Mouse (Mus musculus): ENCODE data around the gene Ufsp1. TPM values are rescaled to one million over a fixed set of nuclear protein-coding genes. Genes with fewer than 3 reads are reported as not detected.

Ufsp1 gene
- total RNA-seq, 2 experiments from 2014 or later, result 8.5 to 9.0 TPM

GRCm38 (mm10) chr5:137294744-137295093 is 290 bp downstream of the Ufsp1 start:
- intact Hi-C loops (cut with DNase I), result no loop called here
- no peak for DNase-seq

- DNase-seq, result no peak
- intact Hi-C loops (cut with DNase I), result no loop called here
Observed at GRCm38 (mm10) chr5:137295296-137295695, 867 bp downstream of the Ufsp1 start.

- DNase-seq, result no peak
- intact Hi-C loops (cut with DNase I), result no loop called here
Observed at GRCm38 (mm10) chr5:137295712-137296111, 1.3 kb downstream of the Ufsp1 start.

- intact Hi-C loops (cut with DNase I), result no loop called here
- DNase-seq, result no peak
Observed at GRCm38 (mm10) chr5:137297126-137297525, 2.7 kb downstream of the Ufsp1 start.

GRCm38 (mm10) chr5:137299240-137299639 is 4.8 kb downstream of the Ufsp1 start:
- no peak for DNase-seq
- intact Hi-C loops (cut with DNase I), result no loop called here

- DNase-seq, result no peak
- intact Hi-C loops (cut with DNase I), result no loop called here
Observed at GRCm38 (mm10) chr5:137301253-137301652, 6.8 kb downstream of the Ufsp1 start.

- DNase-seq, result no peak
Observed at GRCm38 (mm10) chr5:137303609-137304008, 9.2 kb downstream of the Ufsp1 start.

GRCm38 (mm10) chr5:137304165-137304564 is 9.7 kb downstream of the Ufsp1 start:
- no peak for DNase-seq
- intact Hi-C loops (cut with DNase I), result no loop called here

More at GRCm38 (mm10) chr5:137303609-137304008, 9.2 kb downstream of the Ufsp1 start:
- intact Hi-C loops (cut with DNase I), result no loop called here

GRCm38 (mm10) chr5:137304816-137305215 is 10.4 kb downstream of the Ufsp1 start:
- DNase-seq, result no peak
- intact Hi-C loops (cut with DNase I), result no loop called here

GRCm38 (mm10) chr5:137305822-137306221 is 11.4 kb downstream of the Ufsp1 start:
- intact Hi-C loops (cut with DNase I), result no loop called here
- no peak for DNase-seq

- intact Hi-C loops (cut with DNase I), result loop anchor here (1.0 kb wide), 1 partner anchor 27 kb away; the partner anchor contains the start of gene Slc12a9
- no peak for DNase-seq
Observed at GRCm38 (mm10) chr5:137306439-137307005, 12.1 kb downstream of the Ufsp1 start.

GRCm38 (mm10) chr5:137307071-137307912 is 12.9 kb downstream of the Ufsp1 start, which contains the start of gene Srrt:
TSS of gene Srrt (minus strand) at chr5:137307674.
- intact Hi-C loops (cut with DNase I), result loop anchor here (1.0 kb wide), 1 partner anchor 26 kb away; the partner anchor contains the start of gene Slc12a9
- peak; percentile 89 to 90 for DNase-seq

- intact Hi-C loops (cut with DNase I), result no loop called here
- no peak for DNase-seq
Observed at GRCm38 (mm10) chr5:137308356-137308755, 13.9 kb downstream of the Ufsp1 start.

GRCm38 (mm10) chr5:137313466-137314192 is 19.2 kb downstream of the Ufsp1 start:
- DNase-seq, result no peak
- intact Hi-C loops (cut with DNase I), result loop anchor here (2.0 kb wide), 2 partner anchors 19 to 23 kb away; partner anchors contain the start of gene Slc12a9

GRCm38 (mm10) chr5:137314193-137315083 is 20.0 kb downstream of the Ufsp1 start, which contains the start of gene Trip6:
TSS of gene Trip6 (minus strand) at chr5:137314404.
- peak; percentile 89 to 90 for DNase-seq
- intact Hi-C loops (cut with DNase I), result loop anchor here (2.0 kb wide), 1 partner anchor 24 kb away; no protein-coding TSS in a partner anchor

GRCm38 (mm10) chr5:137315084-137315903 is 20.9 kb downstream of the Ufsp1 start:
- no peak for DNase-seq
- intact Hi-C loops (cut with DNase I), result loop anchor here (2.0 kb wide), 1 partner anchor 24 kb away; no protein-coding TSS in a partner anchor

- DNase-seq, result no peak
- intact Hi-C loops (cut with DNase I), result no loop called here
Observed at GRCm38 (mm10) chr5:137317361-137317760, 22.9 kb downstream of the Ufsp1 start.

- no peak for DNase-seq
- intact Hi-C loops (cut with DNase I), result no loop called here
Observed at GRCm38 (mm10) chr5:137318570-137318969, 24.1 kb downstream of the Ufsp1 start.

- no peak for DNase-seq
- intact Hi-C loops (cut with DNase I), result no loop called here
Observed at GRCm38 (mm10) chr5:137320996-137321395, 26.6 kb downstream of the Ufsp1 start.
